Mouse (Mus musculus) midbrain, embryonic 13.5 days (tissue): Measurements from ENCODE around the gene Azi2. TPM values are rescaled to one million over a fixed set of nuclear protein-coding genes. Genes with fewer than 3 reads are reported as not detected.

ENCODE experiments used
- ATAC-seq: fragments of 200-750 bp; cut with Nextera tagmentation; 2 replicates; pipeline ENCODE4 v1.8.0; 2017; ENCODE audit warnings: mild to moderate bottlenecking, moderate TSS enrichment, moderate library complexity
- H3K27ac ChIP-seq: fragments of 300-500 bp; sonication (generic); 2 replicates; pipeline ENCODE4 v1.5.1; 2015; ENCODE audit warnings: inconsistent platforms, mild to moderate bottlenecking, moderate library complexity
- H3K27me3 ChIP-seq: fragments of 300-500 bp; sonication (generic); 2 replicates; pipeline ENCODE4 v1.6.1; 2015; ENCODE audit warnings: mild to moderate bottlenecking, inconsistent platforms
- H3K36me3 ChIP-seq: fragments of 300-500 bp; sonication (generic); 2 replicates; pipeline ENCODE4 v1.6.1; 2015; ENCODE audit warnings: mild to moderate bottlenecking, inconsistent platforms
- H3K4me1 ChIP-seq: fragments of 300-500 bp; sonication (generic); replicated peaks from 2 replicates; pipeline ENCODE4 v1.6.1; 2015; ENCODE audit warnings: inconsistent platforms
- H3K4me2 ChIP-seq: fragments of 300-500 bp; sonication (generic); replicated peaks from 2 replicates; pipeline ENCODE4 v1.6.1; 2015; ENCODE audit warnings: moderate library complexity, mild to moderate bottlenecking, inconsistent platforms
- H3K4me3 ChIP-seq: fragments of 300-500 bp; sonication (generic); replicated peaks from 2 replicates; pipeline ENCODE4 v1.5.1; 2015; ENCODE audit warnings: mild to moderate bottlenecking, inconsistent platforms
- H3K9ac ChIP-seq: fragments of 300-500 bp; sonication (generic); replicated peaks from 2 replicates; pipeline ENCODE4 v1.6.1; 2015; ENCODE audit warnings: mild to moderate bottlenecking, inconsistent platforms
- H3K9me3 ChIP-seq: fragments of 300-500 bp; sonication (generic); 2 replicates; pipeline ENCODE4 v1.6.1; 2016; ENCODE audit warnings: mild to moderate bottlenecking, inconsistent platforms
- WGBS: fragments of 180-500 bp; shearing (Covaris S2); methylation state at CpG from one replicate; pipeline ENCODE4 v1.1.7; 2015; 5-methylcytosine and 5-hydroxymethylcytosine counted together
- polyA plus RNA-seq: library from polyadenylated mRNA; unstranded; fragments of >200 nt; fragmentation: Nextera tagmentation; extraction: Ambion mirVana; gene quantifications from 2 replicates; pipeline ENCODE4 v1.2.1, GENCODE M21; 2015

Azi2 gene
- polyA plus RNA-seq, 1 experiment from 2014 or later, result 78.1 TPM

GRCm38 (mm10) chr9:118041646-118042045 lies 1.3 kb downstream of the Azi2 start:
- H3K4me2 ChIP-seq, result peak overlapping the region; percentile 81
- H3K4me3 ChIP-seq, result peak overlapping the region; percentile 70
- WGBS, result 23% methylated on average over 5 of the region's 5 CpGs
- peak overlapping the region; percentile 85 for H3K9ac ChIP-seq
- H3K4me1 ChIP-seq, result peaks cover 33% of the 10 kb centered on the region
- no peak overlapping the region for H3K27ac ChIP-seq
- H3K27me3 ChIP-seq, result no peaks in the 10 kb centered on the region
- H3K9me3 ChIP-seq, result no peaks in the 10 kb centered on the region
- no peaks in the 10 kb centered on the region for H3K36me3 ChIP-seq
- no peak for ATAC-seq

GRCm38 (mm10) chr9:118042738-118043137 lies 2.4 kb downstream of the Azi2 start:
- H3K4me2 ChIP-seq, result peak overlapping the region; percentile 81
- ATAC-seq, result no peak
- no peak overlapping the region for H3K27ac ChIP-seq
- H3K27me3 ChIP-seq, result no peaks in the 10 kb centered on the region
- H3K9ac ChIP-seq, result no peak overlapping the region
- WGBS, result 90% methylated on average over 4 of the region's 4 CpGs
- peaks cover 3% of the 10 kb centered on the region; the same call in 1 of the 2 replicates for H3K36me3 ChIP-seq
- H3K4me1 ChIP-seq, result peaks cover 33% of the 10 kb centered on the region
- H3K4me3 ChIP-seq, result no peak overlapping the region
- H3K9me3 ChIP-seq, result no peaks in the 10 kb centered on the region

DNA sequence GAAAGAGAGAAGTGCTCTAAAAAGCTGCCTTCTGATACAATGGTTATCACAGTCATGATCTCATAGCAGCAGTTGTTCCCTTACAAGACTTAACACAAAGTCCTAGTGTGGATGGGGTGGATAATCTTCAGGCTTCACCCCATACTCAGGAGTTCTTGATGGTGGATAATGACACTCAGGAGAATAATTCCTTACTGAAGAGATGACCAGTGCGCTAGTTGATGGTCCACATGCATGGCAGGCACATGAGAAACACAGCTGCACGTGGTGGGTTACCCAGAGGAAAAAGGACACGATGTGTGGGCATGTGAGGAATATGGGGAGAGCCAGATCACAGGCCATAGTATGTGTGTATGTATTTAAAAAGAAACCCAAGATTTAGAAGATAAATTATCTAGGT lies 3.3 kb downstream of the Azi2 start:
- Histone ChIP-seq H3K4me2 (no peak overlapping the region), H3K9ac (no peak overlapping the region), H3K36me3 (peaks cover 7% of the 10 kb centered on the region), H3K27ac (no peak overlapping the region), H3K9me3 (no peaks in the 10 kb centered on the region), H3K4me3 (no peak overlapping the region), H3K4me1 (peaks cover 33% of the 10 kb centered on the region), H3K27me3 (no peaks in the 10 kb centered on the region)
- no peak for ATAC-seq
- WGBS, result 92% methylated on average over 3 of the region's 3 CpGs

DNA sequence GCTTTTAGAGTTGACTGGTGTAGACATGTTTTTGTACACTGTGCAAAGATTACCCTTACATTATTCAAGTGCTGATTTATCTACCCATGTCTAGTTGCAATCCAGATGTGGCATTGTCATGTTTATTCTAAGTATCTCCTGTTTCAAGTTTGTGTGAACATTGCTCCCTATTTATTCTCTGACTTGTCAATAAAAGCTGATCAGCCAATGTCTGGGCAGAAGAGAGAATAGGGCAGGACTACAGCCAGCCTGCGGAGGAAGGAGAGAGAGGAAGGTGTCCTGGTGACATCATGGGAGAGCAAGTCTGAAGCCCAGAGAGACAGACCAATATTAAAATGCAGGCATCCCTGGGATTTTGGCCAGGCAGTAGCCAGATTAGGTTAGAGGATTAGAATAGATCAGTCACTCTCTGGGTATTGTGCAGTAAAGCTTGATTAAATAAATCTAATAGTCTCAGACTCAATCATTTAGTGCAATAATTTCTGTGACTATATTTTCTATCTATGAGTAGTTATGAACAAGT lies 4.8 kb downstream of the Azi2 start:
- Histone ChIP-seq H3K27me3 (no peaks in the 10 kb centered on the region), H3K4me3 (no peak overlapping the region), H3K27ac (no peak overlapping the region), H3K9me3 (no peaks in the 10 kb centered on the region), H3K4me1 (peaks cover 33% of the 10 kb centered on the region), H3K36me3 (peaks cover 11% of the 10 kb centered on the region), H3K9ac (no peak overlapping the region), H3K4me2 (no peak overlapping the region)
- WGBS, result 48% methylated on average over 1 of the region's 1 CpGs
- no peak for ATAC-seq

- H3K4me3 ChIP-seq, result no peak overlapping the region
- H3K4me2 ChIP-seq, result no peak overlapping the region
- H3K9me3 ChIP-seq, result no peaks in the 10 kb centered on the region
- no peaks in the 10 kb centered on the region for H3K4me1 ChIP-seq
- no peak for ATAC-seq
- no peak overlapping the region for H3K9ac ChIP-seq
- no peak overlapping the region for H3K27ac ChIP-seq
- WGBS, result 55% methylated on average over 1 of the region's 1 CpGs
- H3K36me3 ChIP-seq, result peaks cover 42% of the 10 kb centered on the region
- no peaks in the 10 kb centered on the region for H3K27me3 ChIP-seq
Observed at GRCm38 (mm10) chr9:118053286-118053685, 13.0 kb downstream of the Azi2 start.

DNA sequence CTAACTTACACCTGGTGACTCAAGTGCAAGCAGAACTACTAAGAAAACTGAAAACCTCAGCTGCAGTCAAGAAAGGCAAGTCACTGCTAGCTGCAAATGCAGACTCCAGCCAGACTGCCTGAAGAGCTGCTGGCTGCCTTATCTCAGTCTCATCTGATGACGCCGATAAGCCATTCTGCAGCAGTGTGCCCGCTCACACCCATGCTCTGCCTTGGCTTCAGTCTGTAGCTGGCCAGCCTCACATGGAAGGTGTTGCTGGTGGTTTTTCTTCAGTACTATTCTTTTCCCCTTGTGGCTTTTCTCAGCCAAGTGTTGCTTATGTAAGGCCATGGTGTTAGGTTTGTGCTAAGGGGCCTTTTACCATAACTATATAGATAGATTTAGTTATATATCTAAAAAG lies 18.8 kb downstream of the Azi2 start:
- ATAC-seq, result no peak
- no peaks in the 10 kb centered on the region for H3K4me1 ChIP-seq
- no peak overlapping the region for H3K27ac ChIP-seq
- H3K9ac ChIP-seq, result no peak overlapping the region
- H3K4me2 ChIP-seq, result no peak overlapping the region
- H3K9me3 ChIP-seq, result no peaks in the 10 kb centered on the region
- no peaks in the 10 kb centered on the region for H3K27me3 ChIP-seq
- H3K36me3 ChIP-seq, result peaks cover 50% of the 10 kb centered on the region
- 92% methylated on average over 3 of the region's 3 CpGs for WGBS
- H3K4me3 ChIP-seq, result no peak overlapping the region

DNA sequence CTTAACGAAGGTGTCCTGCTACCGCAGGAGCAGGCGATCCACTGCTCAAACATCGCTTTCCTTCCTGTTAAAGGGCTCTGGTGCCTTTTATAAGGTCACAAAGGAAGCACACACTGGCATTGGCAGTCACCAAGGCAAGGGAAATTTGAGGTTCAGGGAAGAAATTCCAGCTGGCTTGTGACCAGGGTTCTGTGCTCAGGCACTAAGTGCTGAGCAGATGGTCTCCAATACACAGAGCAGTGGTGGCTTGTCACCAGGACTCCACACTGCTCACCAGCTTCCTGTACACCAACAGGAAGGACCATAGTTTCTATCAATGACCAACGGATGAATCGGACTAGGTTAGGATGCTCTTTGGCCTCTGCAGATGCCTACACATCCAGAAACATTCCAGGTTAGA lies 30.1 kb downstream of the Azi2 start:
- no peak for ATAC-seq
- WGBS, result 93% methylated on average over 6 of the region's 6 CpGs

DNA sequence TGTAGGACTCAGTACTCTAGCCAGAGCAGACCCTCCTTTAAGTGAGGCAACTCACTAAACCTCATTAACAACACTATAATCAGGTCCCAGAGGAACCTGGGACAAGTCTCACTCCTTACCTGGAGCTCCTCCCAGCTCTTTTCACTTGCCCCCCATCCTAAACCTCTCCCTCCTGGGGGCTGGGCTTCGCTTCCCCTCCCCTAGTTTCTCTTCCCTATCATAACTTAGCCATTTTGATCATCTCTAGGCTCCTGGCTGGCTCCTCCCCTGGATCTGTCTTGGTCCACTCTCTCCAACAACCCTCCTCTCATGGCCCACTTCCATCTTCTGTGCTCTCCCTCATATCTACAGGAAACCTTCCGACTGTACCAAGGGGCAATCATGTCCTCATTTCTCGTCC lies 31.0 kb downstream of the Azi2 start:
- WGBS, result 82% methylated on average over 3 of the region's 3 CpGs
- Histone ChIP-seq H3K27ac (no peak overlapping the region), H3K9ac (no peak overlapping the region), H3K4me2 (no peak overlapping the region), H3K36me3 (peaks cover 33% of the 10 kb centered on the region), H3K9me3 (no peaks in the 10 kb centered on the region), H3K4me3 (no peak overlapping the region), H3K27me3 (no peaks in the 10 kb centered on the region), H3K4me1 (no peaks in the 10 kb centered on the region)
- ATAC-seq, result no peak

More for the DNA sequence above, 30.1 kb downstream of the Azi2 start:
- Histone ChIP-seq H3K4me1 (no peaks in the 10 kb centered on the region), H3K27me3 (no peaks in the 10 kb centered on the region), H3K9ac (no peak overlapping the region), H3K9me3 (no peaks in the 10 kb centered on the region), H3K36me3 (peaks cover 36% of the 10 kb centered on the region), H3K4me3 (no peak overlapping the region), H3K4me2 (no peak overlapping the region), H3K27ac (no peak overlapping the region)

- no peak for ATAC-seq
- Histone ChIP-seq H3K36me3 (peaks cover 26% of the 10 kb centered on the region), H3K4me2 (no peak overlapping the region), H3K4me1 (no peaks in the 10 kb centered on the region), H3K27ac (no peak overlapping the region), H3K9me3 (no peaks in the 10 kb centered on the region), H3K4me3 (no peak overlapping the region), H3K27me3 (no peaks in the 10 kb centered on the region), H3K9ac (no peak overlapping the region)
- 90% methylated on average over 5 of the region's 5 CpGs for WGBS
Observed at GRCm38 (mm10) chr9:118072101-118072500, 31.8 kb downstream of the Azi2 start.

- Histone ChIP-seq H3K36me3 (peaks cover 16% of the 10 kb centered on the region), H3K4me2 (no peak overlapping the region), H3K9ac (no peak overlapping the region), H3K4me3 (no peak overlapping the region), H3K9me3 (no peaks in the 10 kb centered on the region), H3K4me1 (no peaks in the 10 kb centered on the region), H3K27ac (no peak overlapping the region), H3K27me3 (no peaks in the 10 kb centered on the region)
- WGBS, result 93% methylated on average over 3 of the region's 3 CpGs
- no peak for ATAC-seq
Observed at GRCm38 (mm10) chr9:118073358-118073757, 33.1 kb downstream of the Azi2 start.

DNA sequence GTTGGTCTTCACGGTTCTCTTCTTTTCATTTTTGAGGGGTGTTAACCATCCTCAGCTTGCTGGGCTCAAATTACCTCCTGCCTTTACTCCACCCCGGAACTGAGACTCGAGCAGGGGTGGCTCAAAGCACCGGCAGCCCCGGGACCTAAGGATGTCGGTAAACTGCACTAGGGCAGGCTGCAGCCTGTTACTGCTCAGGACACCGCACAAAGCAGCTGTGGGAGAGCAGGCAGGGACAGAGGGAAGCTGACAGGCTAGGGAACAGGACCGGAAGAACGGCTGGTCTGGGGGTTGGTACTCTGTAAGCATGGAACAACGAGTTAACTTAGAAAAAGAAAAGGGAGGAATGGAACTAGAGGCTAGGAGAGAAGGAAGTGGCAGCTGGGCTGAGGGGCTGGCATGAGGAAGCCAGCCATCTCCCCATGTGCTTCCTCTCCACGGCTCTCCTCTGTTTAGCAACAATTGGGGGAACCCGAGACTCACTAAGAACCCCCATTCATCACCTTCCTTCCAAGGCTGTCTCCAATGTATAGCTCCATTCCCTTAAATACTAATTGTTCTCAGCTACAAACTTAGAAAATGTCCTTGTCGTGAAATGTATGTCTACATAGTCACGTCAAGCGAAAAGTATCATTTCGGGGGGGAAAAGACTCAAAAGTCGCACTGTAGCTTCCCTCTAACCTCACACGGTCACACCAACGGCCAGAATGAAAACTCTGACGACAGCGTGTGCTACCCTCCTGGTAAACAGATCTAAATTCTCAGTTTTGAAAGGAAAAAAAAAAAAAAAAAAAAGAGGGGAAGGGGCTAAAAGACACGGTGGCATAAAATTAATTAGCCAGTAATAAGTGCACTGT lies 42.5 kb downstream of the Azi2 start:
- 0 out of 2 replicates have a peak overlapping the region, but pooled peaks have one; percentile 14 for H3K4me3 ChIP-seq
- WGBS, result 40% methylated on average over 22 of the region's 22 CpGs
- H3K27me3 ChIP-seq, result no peaks in the 10 kb centered on the region

DNA sequence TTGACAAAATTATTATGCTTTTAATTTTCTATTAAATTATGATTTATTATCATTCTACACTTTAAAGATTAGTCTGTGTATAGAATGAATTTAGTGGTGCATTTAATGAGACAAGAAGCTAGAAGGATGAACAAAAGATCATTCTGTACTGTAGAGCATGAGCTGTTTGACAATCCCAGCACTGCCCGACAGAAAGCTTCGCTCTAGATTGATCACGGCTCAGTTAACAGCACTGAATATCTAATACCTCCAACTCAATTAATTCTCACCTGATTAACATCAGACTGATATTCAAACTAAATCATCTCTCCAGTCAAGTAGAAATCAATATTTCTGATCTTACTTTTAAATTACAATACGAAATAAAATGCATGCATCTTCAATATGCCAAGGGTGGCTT lies 43.5 kb downstream of the Azi2 start:
- no peaks in the 10 kb centered on the region for H3K27me3 ChIP-seq
- no peak overlapping the region for H3K27ac ChIP-seq
- H3K9me3 ChIP-seq, result no peaks in the 10 kb centered on the region
- H3K9ac ChIP-seq, result no peak overlapping the region
- 0 out of 2 replicates have a peak, but pooled peaks have one; percentile 40 for ATAC-seq
- H3K4me2 ChIP-seq, result no peak overlapping the region
- no peak overlapping the region for H3K4me3 ChIP-seq
- H3K4me1 ChIP-seq, result peaks cover 10% of the 10 kb centered on the region; the same call in 1 of the 2 replicates
- no peaks in the 10 kb centered on the region for H3K36me3 ChIP-seq
- 60% methylated on average over 4 of the region's 4 CpGs for WGBS

More for the DNA sequence above, 42.5 kb downstream of the Azi2 start:
- no peaks in the 10 kb centered on the region for H3K9me3 ChIP-seq
- peaks cover 10% of the 10 kb centered on the region; the same call in 1 of the 2 replicates for H3K4me1 ChIP-seq
- no peak overlapping the region for H3K9ac ChIP-seq
- ATAC-seq, result no peak
- no peaks in the 10 kb centered on the region for H3K36me3 ChIP-seq
- H3K27ac ChIP-seq, result no peak overlapping the region
- H3K4me2 ChIP-seq, result peak overlapping the region; percentile 35
